Mouse (Mus musculus) forebrain, embryonic 15.5 days (tissue): ENCODE measurements around the gene Ifi35. TPM values are rescaled to one million over a fixed set of nuclear protein-coding genes. Genes with fewer than 3 reads are reported as not detected.

Experiments used
- ATAC-seq: fragments of 200-750 bp; cut with Nextera tagmentation; replicated peaks from 2 replicates; pipeline ENCODE4 v1.8.0; 2017; ENCODE audit warnings: mild to moderate bottlenecking, moderate TSS enrichment, moderate library complexity
- H3K27ac ChIP-seq: fragments of 300-500 bp; sonication (generic); replicated peaks from 2 replicates; pipeline ENCODE4 v1.5.1; 2015; ENCODE audit warnings: mild to moderate bottlenecking, inconsistent platforms
- H3K27me3 ChIP-seq: fragments of 300-500 bp; sonication (generic); 2 replicates; pipeline ENCODE4 v1.6.1; 2015; ENCODE audit warnings: inconsistent platforms
- H3K36me3 ChIP-seq: fragments of 300-500 bp; sonication (generic); 2 replicates; pipeline ENCODE4 v1.6.1; 2015; ENCODE audit warnings: mild to moderate bottlenecking, inconsistent platforms
- H3K4me1 ChIP-seq: fragments of 300-500 bp; sonication (generic); 2 replicates; pipeline ENCODE4 v1.6.1; 2015; ENCODE audit warnings: inconsistent platforms
- H3K4me2 ChIP-seq: fragments of 300-500 bp; sonication (generic); replicated peaks from 2 replicates; pipeline ENCODE4 v1.6.1; 2015; ENCODE audit warnings: mild to moderate bottlenecking, inconsistent platforms
- H3K4me3 ChIP-seq: fragments of 300-500 bp; sonication (generic); 2 replicates; pipeline ENCODE4 v1.5.1; 2015; ENCODE audit warnings: mild to moderate bottlenecking, inconsistent platforms
- H3K9ac ChIP-seq: fragments of 300-500 bp; sonication (generic); replicated peaks from 2 replicates; pipeline ENCODE4 v1.6.1; 2015; ENCODE audit warnings: mild to moderate bottlenecking, inconsistent platforms
- H3K9me3 ChIP-seq: fragments of 300-500 bp; sonication (generic); 2 replicates; pipeline ENCODE4 v1.6.1; 2016; ENCODE audit warnings: inconsistent platforms
- WGBS: fragments of 180-500 bp; shearing (Covaris S2); methylation state at CpG from one replicate; pipeline ENCODE4 v1.1.7; 2015; ENCODE audit warnings: mixed read lengths; 5-methylcytosine and 5-hydroxymethylcytosine counted together
- microRNA-seq: library from miRNA; unstranded; fragments of <30 nt; microRNA quantifications from one replicate; pipeline ENCODE4, GENCODE M21; 2016
- polyA plus RNA-seq: library from polyadenylated mRNA; unstranded; fragments of >200 nt; fragmentation: Nextera tagmentation; extraction: Ambion mirVana; gene quantifications from 2 replicates; pipeline ENCODE4 v1.2.1, GENCODE M21; 2015

Gene Ifi35
- polyA plus RNA-seq, 1 experiment from 2014 or later, result 2.4 TPM

DNA sequence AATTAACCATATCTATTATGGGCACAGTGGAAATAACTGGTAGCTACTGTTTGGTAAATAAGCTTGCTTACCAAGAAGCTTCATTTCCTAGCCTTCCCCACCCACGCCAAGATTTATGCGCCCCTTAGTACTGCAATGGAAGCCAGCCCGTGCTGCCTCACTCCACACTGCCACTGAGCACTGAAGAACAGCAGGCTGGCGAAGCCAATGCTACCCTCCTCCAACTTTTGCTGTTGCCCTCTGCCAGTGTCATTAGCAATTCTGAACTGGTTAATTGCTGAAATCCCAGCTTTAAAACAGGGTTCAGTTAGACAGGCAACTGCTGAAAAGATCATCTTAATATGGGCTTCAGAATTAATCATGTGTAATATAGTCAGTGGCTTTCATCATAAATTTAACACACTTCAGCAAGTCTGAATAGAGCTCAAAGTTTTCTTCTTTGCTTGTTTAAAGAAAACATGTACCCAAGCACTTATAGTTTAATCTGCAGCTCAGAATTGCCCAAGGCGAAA lies 58.1 kb downstream of the Ifi35 start:
- H3K4me3 ChIP-seq, result no peak overlapping the region
- H3K36me3 ChIP-seq, result peaks cover 2% of the 10 kb centered on the region; the same call in 1 of the 2 replicates
- peak overlapping the region; percentile 53 for H3K27ac ChIP-seq
- no peak overlapping the region for H3K9ac ChIP-seq
- H3K9me3 ChIP-seq, result no peaks in the 10 kb centered on the region
- no peaks in the 10 kb centered on the region for H3K27me3 ChIP-seq
- H3K4me1 ChIP-seq, result no peaks in the 10 kb centered on the region
- WGBS, result 55% methylated on average over 5 of the region's 5 CpGs
- ATAC-seq, result 0 out of 2 replicates have a peak, but pooled peaks have one; percentile 64
- H3K4me2 ChIP-seq, result no peak overlapping the region

DNA sequence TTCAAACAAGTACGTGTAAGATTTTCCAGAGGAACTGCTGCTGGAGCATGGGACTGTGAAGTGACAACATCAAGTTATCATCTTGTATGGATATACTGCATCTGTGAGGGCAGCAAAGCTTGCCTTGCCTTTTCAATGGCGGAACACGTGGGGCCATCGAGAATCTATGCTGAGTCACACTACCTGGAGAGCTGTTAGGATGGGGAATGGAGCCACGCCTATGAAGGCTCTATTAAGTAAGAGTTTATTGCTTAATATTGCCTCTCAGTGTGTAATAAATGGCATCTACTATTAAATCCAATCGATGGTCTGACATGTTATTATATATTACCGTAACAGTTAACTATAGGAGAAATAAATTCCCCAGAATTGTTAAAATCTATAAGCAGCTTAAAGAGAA lies 58.9 kb downstream of the Ifi35 start:
- H3K36me3 ChIP-seq, result peaks cover 3% of the 10 kb centered on the region; the same call in 1 of the 2 replicates
- whole genome bisulfite sequencing, result 92% methylated on average over 7 of the region's 7 CpGs

More for the DNA sequence above, 58.9 kb downstream of the Ifi35 start:
- no peak for ATAC-seq
- Histone ChIP-seq H3K4me3 (no peak overlapping the region), H3K4me1 (no peaks in the 10 kb centered on the region), H3K9me3 (no peaks in the 10 kb centered on the region), H3K4me2 (no peak overlapping the region), H3K27ac (peak overlapping the region; percentile 53), H3K27me3 (no peaks in the 10 kb centered on the region), H3K9ac (no peak overlapping the region)

Small RNA genes lying within 50 kb of the gene (microRNA-seq; reads per million reads assigned to microRNA genes)
- not detected for gene Mir6929

Other genes with a start within 250 kb of the Ifi35 start
- 19.6 and 21.4 TPM in 2 replicates for gene Ezh1, start 221.9 kb upstream of the Ifi35 start, polyA plus RNA-seq
- gene Ramp2, start 202.4 kb upstream of the Ifi35 start, polyA plus RNA-seq, result 53.4 and 61.3 TPM in 2 replicates
- gene Vps25, start 194.7 kb upstream of the Ifi35 start, polyA plus RNA-seq, result 87.7 and 92.9 TPM in 2 replicates
- 4.8 and 5.5 TPM in 2 replicates for gene Wnk4, start 187.8 kb upstream of the Ifi35 start, polyA plus RNA-seq
- gene Cntd1, start 169.4 kb upstream of the Ifi35 start, polyA plus RNA-seq, result 1.4 and 1.5 TPM in 2 replicates
- gene Coa3, start 169.3 kb upstream of the Ifi35 start, polyA plus RNA-seq, result 208 and 211 TPM in 2 replicates
- gene Becn1, start 146.1 kb upstream of the Ifi35 start, polyA plus RNA-seq, result 186 and 200 TPM in 2 replicates
- 129 and 140 TPM in 2 replicates for gene Psme3, start 132.2 kb upstream of the Ifi35 start, polyA plus RNA-seq
- 2.1 and 2.2 TPM in 2 replicates for gene Aoc2, start 123.3 kb upstream of the Ifi35 start, polyA plus RNA-seq
- gene Aoc3, start 117.8 kb upstream of the Ifi35 start, polyA plus RNA-seq, result 0.05 TPM in 1 of 2 replicates, not detected in the other
- gene G6pc, start 80.8 kb upstream of the Ifi35 start, polyA plus RNA-seq, result not detected in 2 replicates
- 90.2 and 98.7 TPM in 2 replicates for gene Aarsd1, start 30.8 kb upstream of the Ifi35 start, polyA plus RNA-seq
- gene Gm27029, start 23.6 kb upstream of the Ifi35 start, polyA plus RNA-seq, result 6.3 and 7.3 TPM in 2 replicates
- 31.7 and 32.2 TPM in 2 replicates for gene Rundc1, start 23.3 kb upstream of the Ifi35 start, polyA plus RNA-seq
- gene Ptges3l, start 23.1 kb upstream of the Ifi35 start, polyA plus RNA-seq, result 1.0 and 1.7 TPM in 2 replicates
- 267 and 285 TPM in 2 replicates for gene Rpl27, start 6.1 kb upstream of the Ifi35 start, polyA plus RNA-seq
- 121 and 142 TPM in 2 replicates for gene Rnd2, start 16.6 kb downstream of the Ifi35 start, polyA plus RNA-seq
- gene Vat1, start 17.8 kb downstream of the Ifi35 start, polyA plus RNA-seq, result 77.1 and 79.8 TPM in 2 replicates
- 5.6 and 7.1 TPM in 2 replicates for gene Brca1, start 103.5 kb downstream of the Ifi35 start, polyA plus RNA-seq
- gene Nbr1, start 103.7 kb downstream of the Ifi35 start, polyA plus RNA-seq, result 116 and 130 TPM in 2 replicates
- 2.0 and 2.3 TPM in 2 replicates for gene Tmem106a, start 133.8 kb downstream of the Ifi35 start, polyA plus RNA-seq
- gene Gm11634, start 150.8 kb downstream of the Ifi35 start, polyA plus RNA-seq, result not detected in 2 replicates
- gene Rdm1, start 178.8 kb downstream of the Ifi35 start, polyA plus RNA-seq, result 31.0 and 34.6 TPM in 2 replicates
- 45.8 TPM in 2 replicates for gene Arl4d, start 217.1 kb downstream of the Ifi35 start, polyA plus RNA-seq